22 mouse cellular contexts compared by ENCODE assay signal in the genomic region with DNA sequence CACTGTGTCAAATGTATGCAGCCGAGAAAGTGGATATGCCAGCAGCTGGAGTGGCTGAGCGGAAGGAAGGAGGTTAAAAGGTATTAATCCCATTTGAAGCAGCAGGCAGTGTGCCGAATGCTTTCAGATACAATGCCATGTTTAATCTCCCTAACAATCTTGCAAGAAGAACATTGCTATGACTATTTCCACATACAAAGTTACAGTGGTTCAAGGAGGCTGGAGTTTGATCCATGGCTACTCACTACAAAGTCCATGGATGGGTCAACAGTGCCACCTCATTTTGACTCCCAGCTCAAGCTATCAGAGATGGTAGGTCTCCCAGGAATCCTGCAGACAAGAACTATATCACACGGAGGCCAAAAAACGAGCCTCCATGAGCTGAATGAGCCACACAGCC.
DNase-seq lines count a peak whose midpoint lies in the region; ATAC-seq and TF ChIP-seq lines count a peak whose summit lies in the region.
"Had no signal": no experiment of that assay in that cellular context is flagged by ENCODE, and none has a peak within 500 bp of the region (broad histone marks: within the 10 kb centered on the region; RNA-seq: fewer than 3 reads in every experiment).

No protein-coding gene starts in this region.

- no peak for ATAC-seq in heart, embryonic 11.5 days (replicated peaks; ENCODE audit: insufficient number of reproducible peaks, low FRiP score, low TSS enrichment)
- ATAC-seq in heart, postnatal 0 days (ENCODE audit: insufficient read depth, low read depth): no peak
- no peak for ATAC-seq in liver, embryonic 11.5 days (replicated peaks; ENCODE audit: low FRiP score)
- ATAC-seq in liver, embryonic 15.5 days (ENCODE audit: insufficient read depth): no peak
- ATAC-seq: CD4-positive, CD25-positive, alpha-beta regulatory T cell, adult 4 months; forebrain, embryonic 14.5 days; hindbrain, postnatal 0 days had no signal

- DNase-seq in heart, adult 11 months: no peak
- no peak for DNase-seq in heart, postnatal 0 days (ENCODE audit: low spot score)
- no peak for DNase-seq in heart, postnatal 36 days
- DNase-seq in liver, embryonic 11.5 days (ENCODE audit: low spot score): no peak
- no peak for DNase-seq in spleen, postnatal 4 days (ENCODE audit: low spot score in 2 of 2)
- DNase-seq: adrenal gland, postnatal 14 days; cerebellum, adult 8-10 months; cerebellum, postnatal 36 days; embryo, embryonic 11 days; kidney, adult 8-10 months; kidney, postnatal 10 days; lung, adult 2 months; right cerebral cortex, postnatal 14 days had no signal

- no peak overlapping the region for H3K4me2 ChIP-seq in heart, embryonic 11.5 days
- H3K4me2 ChIP-seq in heart, postnatal 0 days (ENCODE audit: low read depth, low read length): no peak overlapping the region
- H3K4me2 ChIP-seq in liver, embryonic 11.5 days: no peak overlapping the region
- no peak overlapping the region for H3K4me2 ChIP-seq in liver, embryonic 15.5 days
- H3K4me2 ChIP-seq: embryonic facial prominence, embryonic 15.5 days; midbrain, embryonic 12.5 days; neural tube, embryonic 12.5 days had no signal

- H3K36me3 ChIP-seq in heart, embryonic 11.5 days (ENCODE audit: control insufficient read depth, insufficient read depth, low read length): no peaks in the 10 kb centered on the region
- H3K36me3 ChIP-seq in heart, postnatal 0 days (replicated peaks; ENCODE audit: control insufficient read depth, insufficient read depth, low read length): no peaks in the 10 kb centered on the region
- no peaks in the 10 kb centered on the region for H3K36me3 ChIP-seq in liver, embryonic 11.5 days (ENCODE audit: control insufficient read depth, insufficient read depth, low read length)
- no peaks in the 10 kb centered on the region for H3K36me3 ChIP-seq in liver, embryonic 15.5 days (replicated peaks)
- H3K36me3 ChIP-seq: embryonic facial prominence, embryonic 15.5 days; midbrain, embryonic 12.5 days; neural tube, embryonic 12.5 days had no signal

- no peak overlapping the region for H3K9ac ChIP-seq in heart, embryonic 11.5 days (ENCODE audit: low read depth, low read length)
- H3K9ac ChIP-seq in heart, postnatal 0 days (replicated peaks; ENCODE audit: low read depth, low read length): no peak overlapping the region
- no peak overlapping the region for H3K9ac ChIP-seq in liver, embryonic 11.5 days (ENCODE audit: low read depth, low read length)
- H3K9ac ChIP-seq in liver, embryonic 15.5 days: no peak overlapping the region
- H3K9ac ChIP-seq: embryonic facial prominence, embryonic 15.5 days; midbrain, embryonic 12.5 days; neural tube, embryonic 12.5 days had no signal

- TF ChIP-seq EP300 in heart, postnatal 0 days (IDR thresholded peaks at IDR 0.05; ENCODE audit: low read depth): no peak

- peaks cover 15% of the 10 kb centered on the region for H3K4me1 ChIP-seq in heart, embryonic 11.5 days (ENCODE audit: control insufficient read depth, insufficient read depth, low read length)
- H3K4me1 ChIP-seq in heart, postnatal 0 days (ENCODE audit: control insufficient read depth, insufficient read depth): peaks cover 18% of the 10 kb centered on the region
- H3K4me1 ChIP-seq in liver, embryonic 11.5 days (replicated peaks; ENCODE audit: control insufficient read depth, insufficient read depth, low read length): no peaks in the 10 kb centered on the region
- no peaks in the 10 kb centered on the region for H3K4me1 ChIP-seq in liver, embryonic 15.5 days (replicated peaks)
- H3K4me1 ChIP-seq: embryonic facial prominence, embryonic 15.5 days; midbrain, embryonic 12.5 days; neural tube, embryonic 12.5 days had no signal

- H3K9me3 ChIP-seq in heart, embryonic 11.5 days (replicated peaks; ENCODE audit: control insufficient read depth, low read length): no peaks in the 10 kb centered on the region
- H3K9me3 ChIP-seq in heart, postnatal 0 days (replicated peaks; ENCODE audit: control insufficient read depth, low read length): 0 out of 2 replicates have a peak, but pooled peaks cover 4% of the 10 kb centered on the region
- H3K9me3 ChIP-seq in liver, embryonic 11.5 days (ENCODE audit: control insufficient read depth, low read length): no peaks in the 10 kb centered on the region; the same call in 1 of the 2 replicates
- no peaks in the 10 kb centered on the region; the same call in 1 of the 2 replicates for H3K9me3 ChIP-seq in liver, embryonic 15.5 days (replicated peaks)
- H3K9me3 ChIP-seq: embryonic facial prominence, embryonic 15.5 days; neural tube, embryonic 12.5 days had no signal

- 79% methylated on average over 5 of the region's 5 CpGs for WGBS in heart, embryonic 11.5 days (ENCODE audit: insufficient replicate concordance)
- 61% methylated on average over 5 of the region's 5 CpGs for WGBS in heart, postnatal 0 days
- WGBS in liver, embryonic 11.5 days: 68% methylated on average over 5 of the region's 5 CpGs
- 57% methylated on average over 5 of the region's 5 CpGs for WGBS in liver, embryonic 15.5 days (ENCODE audit: insufficient replicate concordance)

- TF ChIP-seq CTCF in heart, postnatal 0 days (IDR thresholded peaks at IDR 0.05; ENCODE audit: low read depth): no peak

- no peaks in the 10 kb centered on the region for H3K27me3 ChIP-seq in heart, embryonic 11.5 days (ENCODE audit: control insufficient read depth, insufficient read depth, low read length)
- H3K27me3 ChIP-seq in heart, postnatal 0 days (ENCODE audit: control insufficient read depth, insufficient read depth, low read length): no peaks in the 10 kb centered on the region
- no peaks in the 10 kb centered on the region for H3K27me3 ChIP-seq in liver, embryonic 11.5 days (replicated peaks; ENCODE audit: control insufficient read depth, insufficient read depth, low read length)
- no peaks in the 10 kb centered on the region for H3K27me3 ChIP-seq in liver, embryonic 15.5 days
- H3K27me3 ChIP-seq: embryonic facial prominence, embryonic 15.5 days; midbrain, embryonic 12.5 days; neural tube, embryonic 12.5 days had no signal

- H3K27ac ChIP-seq in heart, embryonic 11.5 days (ENCODE audit: low read depth, low read length): peak overlapping the region; percentile 66
- peak overlapping the region; percentile 71; the same call in 1 of the 2 replicates for H3K27ac ChIP-seq in heart, postnatal 0 days (ENCODE audit: low read depth)
- H3K27ac ChIP-seq in liver, embryonic 11.5 days (ENCODE audit: low read depth, low read length): peak overlapping the region; percentile 74
- peak overlapping the region; percentile 78 for H3K27ac ChIP-seq in liver, embryonic 15.5 days (replicated peaks)
- H3K27ac ChIP-seq: embryonic facial prominence, embryonic 15.5 days; hindbrain, postnatal 0 days; left cerebral cortex, adult 2 months; midbrain, embryonic 12.5 days; neural tube, embryonic 12.5 days had no signal

- H3K4me3 ChIP-seq in heart, embryonic 11.5 days (ENCODE audit: low read depth, low read length): no peak overlapping the region
- no peak overlapping the region for H3K4me3 ChIP-seq in heart, postnatal 0 days (ENCODE audit: low read depth, low read length)
- no peak overlapping the region for H3K4me3 ChIP-seq in liver, embryonic 11.5 days (ENCODE audit: low read depth, low read length)
- H3K4me3 ChIP-seq in liver, embryonic 15.5 days (replicated peaks): no peak overlapping the region
- H3K4me3 ChIP-seq: embryonic facial prominence, embryonic 15.5 days; left cerebral cortex, adult 2 months; midbrain, embryonic 12.5 days; neural tube, embryonic 12.5 days had no signal

- intact Hi-C loops in heart, postnatal 36 days (cut with DNase I): no loop called here
